Mouse (Mus musculus): ENCODE data around the gene Gm49325. TPM values are rescaled to one million over a fixed set of nuclear protein-coding genes. Genes with fewer than 3 reads are reported as not detected.

The Gm49325 gene
- polyA plus RNA-seq, 1 experiment from 2014 or later = 3.1 TPM

GRCm38 (mm10) chr10:77627497-77627896, 21.5 kb downstream of the Gm49325 start:
- Histone ChIP-seq H3K9me3 (replicated peaks) (no peaks in the 10 kb centered on the region), H3K36me3 (peaks cover 12% of the 10 kb centered on the region), H3K27ac (replicated peaks) (no peak overlapping the region), H3K4me3 (replicated peaks) (no peak overlapping the region), H3K27me3 (no peaks in the 10 kb centered on the region), H3K9ac (no peak overlapping the region), H3K4me1 (peaks cover 41% of the 10 kb centered on the region), H3K4me2 (replicated peaks) (no peak overlapping the region)
- no peak; the same call in 1 of the 2 replicates for ATAC-seq (ENCODE audit: insufficient number of reproducible peaks, low FRiP score, low TSS enrichment, low read depth)
- WGBS = 45% methylated on average over 2 of the region's 2 CpGs

DNA sequence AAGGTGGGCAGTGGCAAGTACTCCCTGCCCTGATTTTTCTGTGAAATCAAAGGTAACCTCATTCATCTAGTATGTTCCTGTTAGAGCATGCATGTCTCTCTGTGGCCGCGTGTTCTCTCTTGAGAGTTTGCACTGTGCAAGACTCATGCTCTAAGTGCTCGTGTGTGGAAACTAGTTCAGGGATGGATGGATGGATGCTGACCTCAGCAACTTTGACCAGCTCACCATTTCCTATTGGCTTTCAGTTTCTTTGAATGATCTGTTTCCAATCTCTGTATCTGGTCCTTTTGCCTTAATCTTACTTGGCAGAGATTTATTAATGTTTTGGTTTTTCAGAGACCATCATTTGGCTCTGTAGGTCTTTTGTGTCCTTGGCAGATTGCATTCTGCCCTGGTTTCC, 23.2 kb downstream of the Gm49325 start:
- ATAC-seq (ENCODE audit: insufficient number of reproducible peaks, low FRiP score, low TSS enrichment, low read depth) = no peak
- H3K9ac ChIP-seq = no peak overlapping the region
- WGBS = 68% methylated on average over 3 of the region's 3 CpGs
- no peaks in the 10 kb centered on the region for H3K27me3 ChIP-seq
- peaks cover 22% of the 10 kb centered on the region for H3K36me3 ChIP-seq
- H3K4me1 ChIP-seq = peaks cover 32% of the 10 kb centered on the region
- no peak overlapping the region for H3K27ac ChIP-seq (replicated peaks)
- no peaks in the 10 kb centered on the region for H3K9me3 ChIP-seq (replicated peaks)
- H3K4me3 ChIP-seq (replicated peaks) = no peak overlapping the region
- no peak overlapping the region for H3K4me2 ChIP-seq (replicated peaks)

GRCm38 (mm10) chr10:77629970-77630369, 24.0 kb downstream of the Gm49325 start:
- 81% methylated on average over 1 of the region's 1 CpGs for WGBS
- Histone ChIP-seq H3K9ac (no peak overlapping the region), H3K4me3 (replicated peaks) (no peak overlapping the region), H3K9me3 (replicated peaks) (no peaks in the 10 kb centered on the region), H3K27me3 (no peaks in the 10 kb centered on the region), H3K27ac (replicated peaks) (no peak overlapping the region), H3K4me1 (peaks cover 24% of the 10 kb centered on the region), H3K36me3 (peaks cover 22% of the 10 kb centered on the region), H3K4me2 (replicated peaks) (no peak overlapping the region)
- no peak for ATAC-seq (ENCODE audit: insufficient number of reproducible peaks, low FRiP score, low TSS enrichment, low read depth)

DNA sequence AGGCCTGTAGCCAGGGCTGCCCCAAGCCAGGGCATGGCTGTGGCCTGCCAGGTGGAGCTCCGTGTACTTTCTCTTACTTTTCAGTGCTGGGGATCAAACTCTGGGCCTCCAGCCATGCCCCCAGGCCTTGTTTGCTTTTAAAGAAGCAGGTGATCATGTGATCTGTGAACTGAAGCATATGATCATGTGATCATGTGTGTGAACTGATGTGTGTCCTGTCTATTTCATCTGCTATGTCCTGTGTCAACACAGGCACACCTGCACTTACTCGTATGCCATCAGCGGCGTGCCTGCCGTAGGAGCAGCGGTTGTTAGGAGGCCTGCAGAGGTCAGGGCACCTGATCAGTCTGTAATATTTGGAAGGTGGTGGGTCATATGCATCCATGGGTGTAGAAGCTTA, 28.0 kb downstream of the Gm49325 start:
- WGBS = 80% methylated on average over 6 of the region's 6 CpGs
- peaks cover 20% of the 10 kb centered on the region for H3K4me1 ChIP-seq
- no peaks in the 10 kb centered on the region for H3K9me3 ChIP-seq (replicated peaks)
- no peak overlapping the region for H3K9ac ChIP-seq
- no peaks in the 10 kb centered on the region for H3K27me3 ChIP-seq
- peaks cover 47% of the 10 kb centered on the region for H3K36me3 ChIP-seq
- H3K27ac ChIP-seq (replicated peaks) = no peak overlapping the region
- no peak overlapping the region for H3K4me2 ChIP-seq (replicated peaks)
- H3K4me3 ChIP-seq (replicated peaks) = no peak overlapping the region
- no peak for ATAC-seq (ENCODE audit: insufficient number of reproducible peaks, low FRiP score, low TSS enrichment, low read depth)

- no peak overlapping the region for H3K4me2 ChIP-seq (replicated peaks)
- H3K9ac ChIP-seq = no peak overlapping the region
- no peaks in the 10 kb centered on the region for H3K27me3 ChIP-seq
- peaks cover 15% of the 10 kb centered on the region for H3K4me1 ChIP-seq
- no peak overlapping the region for H3K4me3 ChIP-seq (replicated peaks)
- 67% methylated on average over 13 of the region's 13 CpGs for WGBS
- H3K9me3 ChIP-seq (replicated peaks) = no peaks in the 10 kb centered on the region
- 0 out of 2 replicates have a peak overlapping the region, but pooled peaks have one; percentile 11 for H3K27ac ChIP-seq (replicated peaks)
- peaks cover 49% of the 10 kb centered on the region for H3K36me3 ChIP-seq
- ATAC-seq (ENCODE audit: insufficient number of reproducible peaks, low FRiP score, low TSS enrichment, low read depth) = no peak
Measured at GRCm38 (mm10) chr10:77634452-77635231, 28.6 kb downstream of the Gm49325 start.

DNA sequence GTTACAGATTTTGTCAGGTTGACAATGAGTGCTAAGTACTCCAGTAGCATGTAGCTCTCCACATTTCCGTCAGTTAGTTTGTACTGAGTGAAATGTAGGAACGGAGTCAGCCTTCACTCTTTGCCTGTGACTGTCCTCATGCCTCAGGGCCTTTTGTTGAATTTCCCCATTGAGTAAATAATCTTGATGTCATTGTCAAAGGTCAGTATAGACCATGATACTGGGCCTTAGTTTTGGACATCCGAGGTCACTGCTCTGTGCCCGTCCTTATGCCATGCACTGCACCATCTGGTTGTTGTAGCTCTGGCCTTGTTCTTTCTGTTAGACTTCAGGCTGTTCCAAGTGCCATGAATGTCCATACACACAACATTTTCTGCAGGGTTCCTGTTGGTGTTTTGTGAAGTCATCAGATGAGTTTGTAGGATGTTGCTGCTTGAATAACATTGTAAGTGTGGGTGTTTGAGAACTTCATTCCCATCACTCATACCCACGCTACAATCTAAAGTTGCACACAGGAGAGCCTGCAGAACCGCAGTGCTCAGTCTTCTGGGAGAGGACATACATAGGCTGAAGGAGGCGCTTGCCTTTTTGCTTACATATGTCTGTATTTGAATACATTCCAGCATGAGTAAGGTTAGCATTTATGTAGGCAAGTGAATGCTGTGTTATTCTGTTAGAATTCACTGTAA, 30.4 kb downstream of the Gm49325 start:
- Histone ChIP-seq H3K4me2 (replicated peaks) (no peak overlapping the region), H3K27ac (replicated peaks) (no peak overlapping the region), H3K9me3 (replicated peaks) (no peaks in the 10 kb centered on the region), H3K9ac (no peak overlapping the region), H3K4me3 (replicated peaks) (no peak overlapping the region), H3K36me3 (peaks cover 59% of the 10 kb centered on the region), H3K27me3 (no peaks in the 10 kb centered on the region), H3K4me1 (peaks cover 11% of the 10 kb centered on the region)
- WGBS = 87% methylated on average over 7 of the region's 7 CpGs
- ATAC-seq (ENCODE audit: insufficient number of reproducible peaks, low FRiP score, low TSS enrichment, low read depth) = no peak

GRCm38 (mm10) chr10:77638956-77639355, 33.0 kb downstream of the Gm49325 start:
- Histone ChIP-seq H3K4me2 (replicated peaks) (no peak overlapping the region), H3K4me3 (replicated peaks) (no peak overlapping the region), H3K36me3 (peaks cover 64% of the 10 kb centered on the region), H3K9me3 (replicated peaks) (no peaks in the 10 kb centered on the region), H3K9ac (no peak overlapping the region), H3K27me3 (no peaks in the 10 kb centered on the region), H3K27ac (replicated peaks) (0 out of 2 replicates have a peak overlapping the region, but pooled peaks have one; percentile 17), H3K4me1 (peaks cover 9% of the 10 kb centered on the region)
- WGBS = 61% methylated on average over 6 of the region's 6 CpGs
- no peak for ATAC-seq (ENCODE audit: insufficient number of reproducible peaks, low FRiP score, low TSS enrichment, low read depth)

GRCm38 (mm10) chr10:77643160-77643559, 37.2 kb downstream of the Gm49325 start:
- H3K27me3 ChIP-seq = no peaks in the 10 kb centered on the region
- peaks cover 7% of the 10 kb centered on the region for H3K4me1 ChIP-seq
- 0 out of 2 replicates have a peak, but pooled peaks have one; percentile 29 for ATAC-seq (ENCODE audit: insufficient number of reproducible peaks, low FRiP score, low TSS enrichment, low read depth)
- H3K9me3 ChIP-seq (replicated peaks) = no peaks in the 10 kb centered on the region
- no peak overlapping the region for H3K27ac ChIP-seq (replicated peaks)
- 73% methylated on average over 7 of the region's 7 CpGs for WGBS
- H3K4me2 ChIP-seq (replicated peaks) = no peak overlapping the region
- peaks cover 73% of the 10 kb centered on the region for H3K36me3 ChIP-seq
- no peak overlapping the region for H3K9ac ChIP-seq
- no peak overlapping the region for H3K4me3 ChIP-seq (replicated peaks)

DNA sequence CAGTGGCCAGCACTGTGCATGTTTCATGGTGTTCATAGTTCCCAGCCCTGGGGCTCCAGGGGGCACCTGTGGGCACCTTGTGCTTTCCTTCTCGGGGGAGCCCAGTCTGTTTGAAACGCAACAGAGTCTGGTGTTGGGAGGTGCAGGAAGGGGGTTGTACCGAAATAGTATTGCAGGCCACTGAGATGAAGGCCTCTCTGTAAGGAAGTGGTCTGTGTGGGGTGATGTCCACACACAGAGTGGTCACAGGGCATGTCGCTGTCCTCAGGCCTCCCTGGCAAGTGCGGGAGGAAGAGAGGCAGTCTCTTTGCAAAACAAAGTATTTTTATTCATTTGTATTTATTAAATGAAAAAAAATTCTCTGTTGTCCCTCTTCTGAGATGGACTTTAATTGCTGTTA, 39.6 kb downstream of the Gm49325 start:
- Histone ChIP-seq H3K27me3 (no peaks in the 10 kb centered on the region), H3K4me3 (replicated peaks) (no peak overlapping the region), H3K27ac (replicated peaks) (no peak overlapping the region), H3K4me2 (replicated peaks) (no peak overlapping the region), H3K36me3 (peaks cover 61% of the 10 kb centered on the region), H3K9me3 (replicated peaks) (no peaks in the 10 kb centered on the region), H3K4me1 (peaks cover 15% of the 10 kb centered on the region), H3K9ac (no peak overlapping the region)
- ATAC-seq (ENCODE audit: insufficient number of reproducible peaks, low FRiP score, low TSS enrichment, low read depth) = no peak
- WGBS = 90% methylated on average over 5 of the region's 5 CpGs

DNA sequence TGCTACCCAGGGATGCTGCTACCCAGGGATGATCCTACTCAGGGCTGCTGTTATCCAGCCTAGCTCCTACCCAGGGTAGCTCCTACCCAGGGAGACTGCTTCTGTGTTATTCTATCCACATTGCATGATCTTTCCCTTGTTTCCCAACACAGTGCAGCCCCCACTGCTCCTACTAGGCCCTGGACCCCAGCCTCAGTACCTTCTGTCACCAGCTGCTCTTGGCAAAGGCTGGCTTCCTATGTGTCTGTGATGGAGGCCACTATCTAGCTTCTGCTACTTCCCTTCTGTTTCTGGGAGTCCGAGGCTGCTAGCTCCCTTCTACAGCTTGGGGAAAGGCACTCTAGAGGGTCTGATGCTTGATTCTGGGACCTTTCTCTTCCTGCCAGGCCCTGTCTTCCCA, 41.5 kb downstream of the Gm49325 start:
- H3K27me3 ChIP-seq = no peaks in the 10 kb centered on the region
- H3K36me3 ChIP-seq = peaks cover 44% of the 10 kb centered on the region
- H3K4me1 ChIP-seq = peaks cover 15% of the 10 kb centered on the region
- H3K27ac ChIP-seq (replicated peaks) = no peak overlapping the region
- no peaks in the 10 kb centered on the region for H3K9me3 ChIP-seq (replicated peaks)
- no peak overlapping the region for H3K4me3 ChIP-seq (replicated peaks)
- H3K9ac ChIP-seq = no peak overlapping the region
- no peak for ATAC-seq (ENCODE audit: insufficient number of reproducible peaks, low FRiP score, low TSS enrichment, low read depth)
- no peak overlapping the region for H3K4me2 ChIP-seq (replicated peaks)
- WGBS = 77% methylated on average over 1 of the region's 1 CpGs

- Histone ChIP-seq H3K27me3 (no peaks in the 10 kb centered on the region), H3K9me3 (replicated peaks) (no peaks in the 10 kb centered on the region), H3K4me1 (peaks cover 15% of the 10 kb centered on the region), H3K36me3 (peaks cover 40% of the 10 kb centered on the region), H3K4me2 (replicated peaks) (no peak overlapping the region), H3K27ac (replicated peaks) (no peak overlapping the region), H3K9ac (no peak overlapping the region), H3K4me3 (replicated peaks) (no peak overlapping the region)
- 82% methylated on average over 8 of the region's 8 CpGs for WGBS
- no peak for ATAC-seq (ENCODE audit: insufficient number of reproducible peaks, low FRiP score, low TSS enrichment, low read depth)
Measured at GRCm38 (mm10) chr10:77647901-77648300, 41.9 kb downstream of the Gm49325 start.

Measured in embryonic facial prominence, embryonic 15.5 days (tissue).